Mouse (Mus musculus) cortical plate, adult 2 months (tissue): Measurements from ENCODE around the gene Lemd1. TPM values are rescaled to one million over a fixed set of nuclear protein-coding genes. Genes with fewer than 3 reads are reported as not detected.
A peak's percentile ranks its signal among the peaks of the same experiment; 100 is the strongest.

Experiments used
- H3K27ac ChIP-seq: fragments of 200-500 bp; 2 replicates; pipeline ENCODE4 v1.5.1; 2012; ENCODE audit warnings: low read length, control low read depth, inconsistent platforms; ENCODE audit not compliant: insufficient read depth
- H3K4me1 ChIP-seq: fragments of 200-500 bp; 2 replicates; pipeline ENCODE4 v1.6.1; 2011; ENCODE audit warnings: low read length; ENCODE audit not compliant: control insufficient read depth, insufficient read depth
- H3K4me3 ChIP-seq: fragments of 200-500 bp; 2 replicates; pipeline ENCODE4 v1.5.1; 2011; ENCODE audit warnings: mild to moderate bottlenecking, low read length, control low read depth; ENCODE audit not compliant: insufficient read depth
- CTCF ChIP-seq: fragments of 200-500 bp; IDR thresholded peaks from 2 replicates; pipeline ENCODE4 v1.5.1; 2011; ENCODE audit warnings: mild to moderate bottlenecking, control low read depth, low read length; ENCODE audit not compliant: insufficient read depth; ENCODE audit errors: extremely low read depth
- POLR2A ChIP-seq: fragments of 200-500 bp; IDR thresholded peaks from 2 replicates; pipeline ENCODE4 v1.6.1; 2011; ENCODE audit warnings: mild to moderate bottlenecking, low read length, control low read depth; ENCODE audit not compliant: insufficient read depth; ENCODE audit errors: extremely low read depth
- polyA plus RNA-seq: library from polyadenylated mRNA; depleted of rRNA; stranded (reverse); fragments of >200 nt; gene quantifications from 2 replicates; pipeline ENCODE4 v1.2.3, GENCODE M21; 2012

The Lemd1 gene
- polyA plus RNA-seq, 1 experiment, result 7.5 TPM

DNA sequence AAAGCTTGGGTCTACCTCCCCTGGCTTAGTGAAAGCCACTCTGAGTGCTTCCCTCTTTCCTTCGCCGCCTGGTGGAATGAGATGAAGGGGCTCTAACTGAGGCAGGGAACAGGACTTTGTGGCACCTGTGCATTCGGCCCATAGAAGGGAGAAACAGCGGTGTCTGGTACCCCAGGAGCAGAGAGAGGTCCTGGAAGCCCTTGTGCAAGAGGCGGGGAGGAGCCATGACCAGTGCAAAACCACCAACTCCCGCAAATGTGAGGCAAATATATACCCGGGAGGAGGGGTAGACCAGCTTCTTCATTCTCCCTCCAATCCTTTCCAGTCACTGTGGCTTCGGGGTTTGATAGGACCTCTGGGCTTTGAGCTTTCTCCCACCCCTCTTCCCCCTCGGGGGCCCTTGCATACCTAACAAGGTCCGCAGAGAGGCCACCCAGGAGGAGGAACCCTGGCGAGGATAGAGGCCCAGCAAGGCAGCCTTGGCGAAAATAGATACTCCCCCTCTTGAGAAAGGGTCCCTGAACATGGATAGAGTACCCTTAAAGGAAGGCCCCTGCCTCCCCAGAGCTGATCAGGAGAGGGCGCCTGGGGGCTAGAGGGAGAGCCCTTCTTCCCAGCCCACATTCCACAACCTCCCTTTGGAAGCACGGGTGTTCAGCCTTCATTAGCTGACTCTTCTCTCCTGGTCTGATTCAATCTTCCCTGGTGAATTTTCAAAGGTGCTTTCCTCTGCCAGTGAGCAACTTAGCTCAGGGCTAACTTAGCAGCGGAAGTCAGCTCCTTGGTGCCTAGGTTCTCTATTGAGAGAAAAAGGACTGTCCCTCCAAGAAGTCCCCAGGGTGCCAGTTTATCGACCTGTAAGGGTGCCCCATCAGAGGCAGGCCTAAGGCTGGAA is 802 bp downstream of the Lemd1 start:
- no peaks in the 10 kb centered on the region for H3K4me1 ChIP-seq
- peak overlapping the region; percentile 42 for H3K4me3 ChIP-seq
- H3K27ac ChIP-seq, result no peak overlapping the region
- TF ChIP-seq POLR2A (no peak), CTCF (no peak)

DNA sequence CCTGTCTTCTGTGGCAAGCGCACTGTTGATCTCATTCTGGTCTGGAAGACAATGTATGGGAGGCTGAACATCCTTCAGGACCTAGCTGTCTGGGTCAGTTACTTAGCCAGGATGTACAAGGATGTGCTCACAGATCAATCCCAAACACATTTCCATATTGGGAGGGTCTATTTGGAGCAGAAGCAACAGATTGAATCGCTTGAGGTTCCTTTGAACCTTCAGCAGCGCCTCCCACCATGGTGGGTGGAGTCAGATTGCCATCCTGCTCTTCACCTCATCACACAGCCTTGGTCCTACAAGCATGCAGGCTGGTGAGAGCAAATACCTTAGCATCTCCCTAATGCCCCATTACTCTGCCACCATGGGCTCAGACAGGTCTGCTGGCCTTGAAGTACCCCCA is 2.6 kb downstream of the Lemd1 start:
- no peak overlapping the region for H3K27ac ChIP-seq
- no peak overlapping the region for H3K4me3 ChIP-seq
- no peaks in the 10 kb centered on the region for H3K4me1 ChIP-seq

DNA sequence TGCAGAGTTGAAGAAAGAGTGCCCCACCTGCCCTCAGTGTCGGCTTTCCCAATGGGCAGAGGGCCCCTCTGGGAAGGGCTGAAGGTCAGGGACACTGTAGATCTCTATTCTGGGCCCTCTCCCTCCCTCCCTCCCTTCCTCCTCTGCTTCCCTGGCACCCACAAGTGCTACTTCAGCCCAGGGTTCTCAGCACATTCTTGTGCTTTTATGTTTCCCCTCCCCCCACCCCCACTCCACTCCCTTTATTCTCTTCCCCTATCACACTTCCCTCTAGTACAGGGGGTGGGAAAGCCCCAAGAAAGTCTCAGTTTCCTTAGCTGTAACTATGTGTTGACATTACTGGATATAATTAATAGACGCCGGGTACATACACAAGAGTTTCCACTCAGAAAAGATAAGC is 3.4 kb downstream of the Lemd1 start:
- Histone ChIP-seq H3K27ac (no peak overlapping the region), H3K4me1 (no peaks in the 10 kb centered on the region)

More for the DNA sequence above, 2.6 kb downstream of the Lemd1 start:
- no peak for TF ChIP-seq CTCF
- TF ChIP-seq POLR2A, result no peak

DNA sequence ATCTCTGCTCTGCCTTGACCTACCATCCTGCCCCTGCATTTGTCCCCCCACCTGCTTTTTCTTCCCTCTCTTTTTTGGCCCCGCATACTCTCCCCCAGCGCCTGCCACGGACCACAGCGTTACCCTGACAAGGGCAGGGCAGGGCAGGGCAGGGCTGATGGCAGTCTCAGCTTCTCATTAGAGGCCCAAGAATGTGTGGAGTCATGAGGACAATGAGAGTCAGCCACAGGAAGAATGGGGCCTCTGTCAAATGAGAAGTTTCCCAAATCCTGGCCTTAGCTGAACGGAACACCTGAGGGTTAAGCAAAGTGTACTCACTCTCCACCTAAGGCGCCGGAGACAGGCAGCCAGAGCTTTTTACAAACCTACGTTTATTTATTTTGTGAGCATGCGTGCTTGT is 3.9 kb downstream of the Lemd1 start:
- Histone ChIP-seq H3K4me3 (no peak overlapping the region), H3K4me1 (no peaks in the 10 kb centered on the region), H3K27ac (no peak overlapping the region)
- no peak for TF ChIP-seq CTCF
- TF ChIP-seq POLR2A, result no peak

More for the DNA sequence above, 3.4 kb downstream of the Lemd1 start:
- H3K4me3 ChIP-seq, result no peak overlapping the region
- no peak for TF ChIP-seq CTCF
- TF ChIP-seq POLR2A, result no peak

DNA sequence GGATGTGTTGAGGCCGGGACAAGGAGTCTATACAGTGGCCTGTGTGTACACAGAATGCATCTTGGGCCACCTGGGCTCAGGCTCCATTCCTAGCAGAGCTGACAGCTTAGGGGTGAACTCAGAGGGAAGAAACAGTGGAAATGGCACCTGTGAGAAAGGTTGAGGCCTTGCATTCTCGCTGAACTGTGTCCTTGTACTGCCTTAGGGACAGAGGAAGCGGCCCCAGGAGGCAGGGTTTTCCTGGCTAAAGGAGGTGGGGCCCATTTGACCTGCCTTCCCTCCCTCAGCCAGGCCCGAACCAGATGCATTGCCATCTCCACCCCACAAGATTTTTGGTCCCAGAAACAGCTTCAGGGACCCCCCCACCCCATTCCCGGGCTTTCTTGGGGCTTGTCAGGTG is 4.5 kb downstream of the Lemd1 start:
- no peak overlapping the region for H3K27ac ChIP-seq
- TF ChIP-seq CTCF (no peak), POLR2A (no peak)
- no peak overlapping the region for H3K4me3 ChIP-seq
- H3K4me1 ChIP-seq, result no peaks in the 10 kb centered on the region

DNA sequence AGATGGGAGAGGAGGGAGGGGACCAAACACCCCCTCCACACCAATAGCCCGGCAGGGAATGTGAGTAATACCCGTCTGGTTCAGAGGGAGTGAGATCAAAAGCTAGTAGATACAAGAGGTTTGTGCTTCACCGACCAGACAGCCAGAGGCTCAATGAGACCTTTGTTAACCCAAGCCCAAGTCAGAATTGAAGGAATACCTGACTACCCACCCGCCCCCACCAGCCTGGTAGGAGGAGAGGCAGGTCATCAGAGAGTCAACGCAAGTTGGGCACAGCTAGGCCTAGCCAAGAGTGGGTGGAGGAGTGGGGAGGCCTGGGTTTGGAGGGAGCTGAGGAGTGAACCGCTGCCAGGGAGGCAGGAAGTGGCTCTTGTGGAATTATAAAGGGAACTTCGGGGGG is 5.1 kb downstream of the Lemd1 start:
- Histone ChIP-seq H3K4me1 (no peaks in the 10 kb centered on the region), H3K27ac (no peak overlapping the region), H3K4me3 (no peak overlapping the region)
- TF ChIP-seq POLR2A (no peak), CTCF (no peak)

DNA sequence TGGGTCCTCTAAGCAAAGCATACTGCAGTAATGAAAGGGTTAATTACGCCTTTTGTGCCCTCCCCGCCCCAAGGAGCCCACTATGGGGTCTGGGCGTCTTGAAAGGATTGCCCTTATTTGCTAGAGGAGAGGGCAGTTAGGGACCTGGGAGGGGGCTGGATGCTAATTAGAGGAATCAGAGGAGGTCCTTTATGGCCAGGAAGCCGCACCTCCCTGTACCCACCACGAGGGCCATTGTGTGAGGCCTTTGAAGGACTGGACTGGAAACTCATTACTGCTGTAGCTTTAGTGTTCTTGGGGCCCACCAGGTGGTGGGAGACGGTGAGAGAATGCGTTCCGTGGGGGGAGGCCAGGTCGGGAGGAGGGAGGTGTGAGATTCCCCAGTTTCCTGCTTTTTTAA is 6.4 kb downstream of the Lemd1 start:
- no peak for TF ChIP-seq CTCF
- no peak for TF ChIP-seq POLR2A
- H3K27ac ChIP-seq, result no peak overlapping the region
- H3K4me3 ChIP-seq, result no peak overlapping the region
- H3K4me1 ChIP-seq, result no peaks in the 10 kb centered on the region

DNA sequence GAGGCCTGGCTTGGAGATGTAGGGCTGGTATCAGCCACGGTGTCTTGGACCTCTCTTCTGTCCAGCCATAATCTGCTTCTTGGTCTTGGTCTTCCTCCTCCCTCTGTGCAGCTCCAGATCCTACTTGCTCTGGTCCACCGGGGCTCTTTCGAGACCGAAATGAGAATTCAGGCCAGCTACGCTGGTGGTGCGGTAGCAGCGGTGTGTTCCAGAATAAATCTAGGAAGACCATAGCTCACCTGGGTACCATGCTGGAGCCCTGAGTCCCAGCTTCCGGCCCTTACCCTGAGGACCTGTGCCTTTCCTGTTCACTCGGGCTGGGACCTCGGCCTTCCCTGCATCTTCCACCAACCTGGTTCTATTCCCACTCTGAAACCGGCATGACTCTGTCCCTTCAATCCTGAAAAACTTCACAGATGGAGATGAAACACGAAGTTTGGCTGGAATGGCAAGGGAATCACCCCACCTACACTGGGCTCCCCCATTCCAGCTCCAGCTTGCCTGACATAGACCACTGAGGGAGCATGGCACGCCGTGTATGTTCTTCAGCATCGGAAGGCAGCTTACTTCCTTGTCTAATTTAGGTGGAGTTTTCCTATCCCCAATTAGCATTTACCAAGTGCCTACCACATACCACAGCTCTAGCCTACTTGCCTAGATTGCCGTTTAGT is 7.3 kb downstream of the Lemd1 start:
- H3K4me3 ChIP-seq, result no peak overlapping the region
- peaks cover 6% of the 10 kb centered on the region for H3K4me1 ChIP-seq
- H3K27ac ChIP-seq, result no peak overlapping the region
- no peak for TF ChIP-seq CTCF
- TF ChIP-seq POLR2A, result no peak

DNA sequence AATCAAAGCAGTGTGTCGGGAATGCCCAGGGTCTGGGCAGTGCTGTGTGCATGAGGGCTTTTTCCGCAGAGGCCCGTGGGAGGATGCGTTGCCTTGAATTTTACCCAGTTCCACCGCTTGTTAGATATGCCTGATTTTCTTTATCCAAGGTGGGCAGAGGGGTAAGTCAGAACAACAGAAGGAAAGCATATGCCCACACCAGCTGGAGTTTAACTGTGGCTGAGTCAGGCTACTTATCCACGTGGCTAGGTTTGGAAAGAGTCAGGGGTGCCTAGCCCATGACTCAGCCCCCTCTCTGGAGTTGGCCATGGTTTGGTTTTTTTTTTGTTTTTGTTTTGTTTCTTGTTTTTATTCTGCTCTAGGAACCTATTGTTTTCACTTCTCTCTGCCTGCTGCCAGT is 8.0 kb downstream of the Lemd1 start:
- TF ChIP-seq POLR2A (no peak), CTCF (no peak)
- Histone ChIP-seq H3K27ac (no peak overlapping the region), H3K4me3 (no peak overlapping the region; the same call in 1 of the 2 replicates), H3K4me1 (peaks cover 6% of the 10 kb centered on the region)

DNA sequence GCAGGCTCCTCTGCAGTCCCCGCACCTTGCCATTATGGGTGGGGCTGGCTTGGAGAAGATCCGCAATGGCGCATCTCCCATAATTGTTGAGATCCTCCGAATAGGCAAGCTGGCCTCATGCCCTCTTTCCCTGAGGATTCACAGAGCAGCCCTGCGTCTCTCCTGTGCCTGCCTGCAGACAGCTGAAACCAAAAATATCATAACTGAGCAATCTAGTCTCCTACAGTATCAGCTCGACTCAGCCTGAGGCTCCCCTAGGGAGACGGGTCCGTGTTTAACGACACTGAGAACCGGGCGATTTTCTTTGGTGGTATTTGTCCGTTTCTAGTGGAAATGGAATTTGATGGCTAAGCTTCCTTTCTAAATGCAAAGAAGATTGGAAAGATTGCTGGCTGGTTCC is 8.7 kb downstream of the Lemd1 start:
- Histone ChIP-seq H3K4me1 (peaks cover 6% of the 10 kb centered on the region), H3K4me3 (peak overlapping the region; percentile 36), H3K27ac (peak overlapping the region; percentile 59)
- no peak for TF ChIP-seq CTCF
- TF ChIP-seq POLR2A, result 0 out of 2 replicates have a peak, but pooled peaks have one; percentile 51
